Mouse (Mus musculus) liver, embryonic 15.5 days (tissue): ENCODE data around the gene Apoa1. TPM values are rescaled to one million over a fixed set of nuclear protein-coding genes. Genes with fewer than 3 reads are reported as not detected.

Experiments used
- polyA plus RNA-seq: library from polyadenylated mRNA; unstranded; fragments of >200 nt; fragmentation: Nextera tagmentation; extraction: Ambion mirVana; gene quantifications from 2 replicates; pipeline ENCODE4 v1.2.1, GENCODE M21; 2015

The Apoa1 gene
- polyA plus RNA-seq, 1 experiment from 2014 or later = 5,098 TPM

Other genes with a start within 250 kb of the Apoa1 start
- 61.2 and 65.7 TPM in 2 replicates for gene Pafah1b2, start 215.9 kb upstream of the Apoa1 start, polyA plus RNA-seq
- gene Sik3, start 215.8 kb upstream of the Apoa1 start, polyA plus RNA-seq = 3.2 and 3.4 TPM in 2 replicates
- 6.6 and 6.8 TPM in 2 replicates for gene Apoc3, start 7.1 kb downstream of the Apoa1 start, polyA plus RNA-seq
- gene Apoa4, start 12.1 kb downstream of the Apoa1 start, polyA plus RNA-seq = 0.33 TPM in 2 replicates
- gene Apoa5, start 40.1 kb downstream of the Apoa1 start, polyA plus RNA-seq = 0.69 and 1.3 TPM in 2 replicates
- 23.4 and 27.4 TPM in 2 replicates for gene Zpr1, start 44.5 kb downstream of the Apoa1 start, polyA plus RNA-seq
- gene Bud13, start 54.4 kb downstream of the Apoa1 start, polyA plus RNA-seq = 6.6 and 6.8 TPM in 2 replicates
- gene 4931429L15Rik, start 91.4 kb downstream of the Apoa1 start, polyA plus RNA-seq = not detected in 2 replicates